Mouse (Mus musculus) liver, embryonic 14.5 days (tissue): Measurements from ENCODE around the gene F2rl1. TPM values are rescaled to one million over a fixed set of nuclear protein-coding genes. Genes with fewer than 3 reads are reported as not detected.

Experiments used
- ATAC-seq: fragments of 200-750 bp; cut with Nextera tagmentation; 2 replicates; pipeline ENCODE4 v1.8.0; 2017; ENCODE audit warnings: moderate number of reproducible peaks, mild to moderate bottlenecking, moderate library complexity; ENCODE audit not compliant: insufficient read depth
- DNase-seq, 3 experiments: peaks; one replicate each; pipeline ENCODE4 v3.0.0-alpha.2; 2012 to 2013; ENCODE audit warnings: low read depth in 3 of 3, low spot score in 3 of 3
- H3K27ac ChIP-seq: fragments of 300-500 bp; sonication (generic); 2 replicates; pipeline ENCODE4 v1.5.1; 2014; ENCODE audit warnings: moderate library complexity, mild to moderate bottlenecking, control low read depth, inconsistent platforms
- H3K27me3 ChIP-seq: fragments of 300-500 bp; sonication (generic); 2 replicates; pipeline ENCODE4 v1.6.1; 2014; ENCODE audit warnings: mild to moderate bottlenecking, low read length, moderate library complexity; ENCODE audit not compliant: control insufficient read depth, insufficient read depth
- H3K36me3 ChIP-seq: fragments of 300-500 bp; sonication (generic); replicated peaks from 2 replicates; pipeline ENCODE4 v1.6.1; 2014; ENCODE audit warnings: low read depth; ENCODE audit not compliant: control insufficient read depth, insufficient read depth
- H3K4me1 ChIP-seq, 2 experiments: fragments of 200-500 bp in 1 of 2; fragments of 300-500 bp in 1 of 2; sonication (generic) in 1 of 2; replicated peaks; 2 replicates each; pipeline ENCODE4 v1.6.1; 2012 to 2014; ENCODE audit warnings: antibody characterized with exemption in 1 of 2, inconsistent platforms in 1 of 2, low read length in 1 of 2; ENCODE audit not compliant: control insufficient read depth in 2 of 2, insufficient read depth in 2 of 2
- H3K4me2 ChIP-seq: fragments of 300-500 bp; sonication (generic); 2 replicates; pipeline ENCODE4 v1.6.1; 2014; ENCODE audit warnings: low read depth, mild to moderate bottlenecking, control low read depth, moderate library complexity
- H3K4me3 ChIP-seq, 2 experiments: fragments of 200-500 bp in 1 of 2; fragments of 300-500 bp in 1 of 2; sonication (generic) in 1 of 2; 2 replicates each; pipeline ENCODE4 v1.5.1; 2012 to 2014; ENCODE audit warnings: low read depth in 2 of 2, low read length in 2 of 2, mild to moderate bottlenecking in 2 of 2, control low read depth in 1 of 2, inconsistent platforms in 1 of 2, moderate library complexity in 1 of 2; ENCODE audit not compliant: insufficient read depth in 1 of 2
- H3K9ac ChIP-seq: fragments of 300-500 bp; sonication (generic); replicated peaks from 2 replicates; pipeline ENCODE4 v1.6.1; 2014; ENCODE audit warnings: mild to moderate bottlenecking, control low read depth, moderate library complexity
- H3K9me3 ChIP-seq: fragments of 300-500 bp; sonication (generic); 2 replicates; pipeline ENCODE4 v1.6.1; 2016; ENCODE audit warnings: low read length, mixed read lengths; ENCODE audit not compliant: control insufficient read depth
- CTCF ChIP-seq: IDR thresholded peaks from 2 replicates; pipeline ENCODE4 v1.5.1; 2016; ENCODE audit warnings: antibody characterized with exemption, low read depth, control low read depth
- EP300 ChIP-seq: IDR thresholded peaks from 2 replicates; pipeline ENCODE4 v1.6.1; 2016; ENCODE audit warnings: antibody characterized with exemption, low read depth
- WGBS: fragments of 180-500 bp; shearing (Covaris S2); extraction: QIAGEN DNeasy Blood & Tissue Kit; methylation state at CpG from one replicate; pipeline ENCODE4 v1.1.7; 2014; ENCODE audit not compliant: insufficient replicate concordance; 5-methylcytosine and 5-hydroxymethylcytosine counted together
- polyA plus RNA-seq, 2 experiments: library from polyadenylated mRNA; depleted of rRNA in 1 of 2; stranded (reverse) in 1 of 2; unstranded in 1 of 2; fragments of >200 nt; fragmentation: Nextera tagmentation in 1 of 2; extraction: Ambion mirVana in 1 of 2; gene quantifications; 2 replicates each; pipeline versions ENCODE4 v1.2.1 to v1.2.3; 2012 to 2014

Gene F2rl1
- polyA plus RNA-seq, 2 experiments: 0.30 to 0.71 TPM

DNA sequence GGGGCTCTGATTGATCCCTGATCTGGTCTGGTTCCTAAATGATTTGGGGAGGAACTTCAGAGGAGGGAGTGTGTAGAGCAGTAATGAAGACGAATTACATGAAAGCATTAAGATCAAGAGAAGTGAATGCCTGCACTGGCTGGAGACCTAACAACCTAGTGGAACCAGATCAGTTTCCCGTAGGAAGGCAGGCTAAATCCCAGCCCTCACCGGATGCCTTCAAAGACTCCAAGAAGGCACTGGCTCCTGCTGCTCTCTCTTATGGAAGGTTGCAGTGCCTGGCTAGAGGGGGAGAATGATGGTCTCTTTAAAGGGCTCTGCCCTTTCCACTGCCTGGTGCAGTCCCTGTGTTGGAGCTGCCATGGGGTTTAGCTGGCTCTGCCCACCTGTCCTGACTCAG, 24.4 kb upstream of the F2rl1 start:
- peaks cover 14% of the 10 kb centered on the region for H3K27me3 ChIP-seq
- no peak overlapping the region for H3K9ac ChIP-seq
- DNase-seq: no peak
- no peaks in the 10 kb centered on the region for H3K36me3 ChIP-seq
- H3K27ac ChIP-seq: no peak overlapping the region
- peaks cover 0 to 3% of the 10 kb centered on the region in 2 experiments; a peak in 1 of 4 replicates for H3K4me1 ChIP-seq
- ATAC-seq: no peak
- TF ChIP-seq EP300 (no peak), CTCF (no peak)
- 27% methylated on average over 3 of the region's 3 CpGs for WGBS
- H3K4me2 ChIP-seq: no peak overlapping the region
- H3K9me3 ChIP-seq: no peaks in the 10 kb centered on the region
- no peak overlapping the region for H3K4me3 ChIP-seq

DNA sequence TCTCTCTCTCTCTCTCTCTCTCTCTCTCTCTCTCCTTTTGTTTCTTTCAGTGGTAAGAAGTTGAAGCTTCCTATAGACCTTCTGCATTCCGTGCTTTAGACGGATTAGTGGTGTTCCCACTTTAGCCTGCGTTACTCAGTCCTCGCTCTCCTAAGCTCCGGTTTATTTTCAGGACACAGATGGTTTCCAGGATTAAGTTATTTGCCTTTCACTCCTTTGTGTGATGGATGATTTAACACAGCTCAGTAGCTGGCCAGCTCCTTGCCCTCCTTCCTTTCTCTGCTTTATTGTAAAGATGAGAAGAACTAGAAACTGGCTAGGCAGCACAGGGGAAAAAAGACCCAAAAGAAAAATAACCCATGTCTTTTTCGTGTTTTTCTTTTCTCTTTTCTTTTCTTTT, 23.8 kb upstream of the F2rl1 start:
- ATAC-seq (no peak), DNase-seq (no peak)

DNA sequence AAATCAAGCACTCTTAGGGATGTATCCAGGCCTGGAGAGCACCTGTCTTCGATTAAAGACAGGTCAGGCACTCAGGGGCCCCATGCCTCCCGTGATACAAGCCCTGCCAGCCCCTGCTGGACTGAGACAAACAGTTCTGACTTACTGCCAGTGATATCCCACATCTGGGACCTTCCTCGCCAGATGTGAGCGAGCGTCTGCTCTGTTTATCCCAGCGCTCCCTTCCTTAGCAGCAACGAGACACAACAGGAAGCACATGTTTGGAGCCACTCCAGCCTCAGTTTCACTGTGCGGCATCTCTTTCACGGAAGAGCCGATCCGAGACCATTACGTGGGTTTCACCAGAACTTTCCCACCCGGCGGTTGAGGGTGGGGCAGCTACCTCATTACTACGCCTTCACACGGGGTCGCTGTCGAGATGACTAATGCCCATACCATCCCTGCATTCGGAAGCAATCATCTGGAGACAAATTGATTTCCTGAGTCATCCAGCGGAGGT, 23.3 kb upstream of the F2rl1 start:
- H3K36me3 ChIP-seq: no peaks in the 10 kb centered on the region
- H3K4me3 ChIP-seq: no peak overlapping the region
- TF ChIP-seq CTCF (no peak), EP300 (no peak)
- DNase-seq (no peak), ATAC-seq (no peak)
- no peak overlapping the region for H3K27ac ChIP-seq
- H3K27me3 ChIP-seq: peaks cover 14% of the 10 kb centered on the region
- WGBS: 20% methylated on average over 20 of the region's 20 CpGs
- peaks cover 0 to 3% of the 10 kb centered on the region in 2 experiments; a peak in 1 of 4 replicates for H3K4me1 ChIP-seq
- H3K9ac ChIP-seq: no peak overlapping the region
- H3K4me2 ChIP-seq: no peak overlapping the region
- no peaks in the 10 kb centered on the region for H3K9me3 ChIP-seq

More for the DNA sequence above, 23.8 kb upstream of the F2rl1 start:
- no peak overlapping the region for H3K4me3 ChIP-seq
- no peak for TF ChIP-seq CTCF
- TF ChIP-seq EP300: no peak
- H3K4me1 ChIP-seq: peaks cover 0 to 3% of the 10 kb centered on the region in 2 experiments; a peak in 1 of 4 replicates
- WGBS: 18% methylated on average over 6 of the region's 6 CpGs
- no peak overlapping the region for H3K27ac ChIP-seq
- no peaks in the 10 kb centered on the region for H3K9me3 ChIP-seq
- H3K4me2 ChIP-seq: no peak overlapping the region
- no peaks in the 10 kb centered on the region for H3K36me3 ChIP-seq
- no peak overlapping the region for H3K9ac ChIP-seq
- peaks cover 14% of the 10 kb centered on the region for H3K27me3 ChIP-seq

DNA sequence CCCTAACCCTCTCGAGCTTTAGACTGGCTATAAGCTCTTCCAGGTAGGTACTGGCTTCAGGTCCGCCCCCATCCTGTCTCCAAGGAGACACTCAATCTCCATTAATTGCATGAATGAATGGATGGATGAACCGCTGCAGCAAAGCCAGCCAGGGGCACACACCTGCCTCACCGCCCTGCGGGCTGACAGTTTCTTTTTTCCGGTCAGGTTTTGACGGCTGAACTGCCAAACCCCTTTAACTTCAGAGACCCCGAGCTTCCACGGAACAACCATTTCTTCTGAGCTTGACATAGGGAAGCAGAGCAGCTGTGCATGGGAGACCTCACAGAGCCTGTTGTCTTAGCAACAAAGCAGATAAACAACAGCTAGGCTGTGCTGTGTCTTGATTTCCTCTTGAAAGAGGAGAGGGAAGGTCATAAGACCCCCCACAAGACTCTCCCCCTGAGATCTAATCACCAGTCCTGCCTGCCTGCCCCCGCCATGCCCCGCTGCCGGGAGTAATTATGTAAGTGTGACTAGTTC, 22.1 kb upstream of the F2rl1 start:
- no peak overlapping the region for H3K27ac ChIP-seq
- H3K9ac ChIP-seq: no peak overlapping the region
- peaks cover 0 to 3% of the 10 kb centered on the region in 2 experiments; a peak in 1 of 4 replicates for H3K4me1 ChIP-seq
- H3K36me3 ChIP-seq: no peaks in the 10 kb centered on the region
- H3K4me3 ChIP-seq: no peak overlapping the region
- ATAC-seq (no peak), DNase-seq (no peak)
- H3K27me3 ChIP-seq: peaks cover 14% of the 10 kb centered on the region
- no peak overlapping the region for H3K4me2 ChIP-seq
- WGBS: 44% methylated on average over 12 of the region's 12 CpGs
- no peaks in the 10 kb centered on the region for H3K9me3 ChIP-seq
- TF ChIP-seq EP300 (no peak), CTCF (no peak)

DNA sequence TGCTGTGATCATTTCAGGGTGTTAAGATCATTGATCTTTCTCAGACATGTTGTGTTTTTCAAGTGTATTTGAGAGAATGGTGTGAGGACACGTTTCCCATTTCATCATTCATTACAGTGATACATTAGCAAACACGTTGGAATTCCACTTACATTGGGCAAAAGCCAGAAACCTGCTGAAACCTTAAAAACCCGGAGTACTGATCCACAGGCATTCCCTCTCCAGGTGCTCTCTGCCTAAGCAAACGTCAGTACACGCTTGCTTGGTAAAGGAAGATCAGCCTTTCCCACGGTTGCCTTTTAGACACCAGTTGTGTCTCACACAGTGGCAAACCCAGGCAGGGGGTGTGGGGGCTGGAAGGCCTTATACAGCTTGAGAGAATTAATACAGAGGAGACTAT, 21.2 kb upstream of the F2rl1 start:
- WGBS: 56% methylated on average over 6 of the region's 6 CpGs
- Histone ChIP-seq H3K4me2 (no peak overlapping the region), H3K9me3 (no peaks in the 10 kb centered on the region), H3K4me3 (no peak overlapping the region), H3K27ac (no peak overlapping the region), H3K9ac (no peak overlapping the region), H3K4me1 (peaks cover 0 to 3% of the 10 kb centered on the region in 2 experiments; a peak in 1 of 4 replicates), H3K27me3 (peaks cover 14% of the 10 kb centered on the region), H3K36me3 (no peaks in the 10 kb centered on the region)
- TF ChIP-seq EP300 (no peak), CTCF (no peak)
- no peak for ATAC-seq
- no peak for DNase-seq
